Mouse (Mus musculus) stomach, postnatal 0 days (tissue): ENCODE results near the gene Mutyh.

Experiments
- CTCF ChIP-seq: IDR thresholded peaks from 2 replicates; pipeline ENCODE4 v1.5.1; 2016; ENCODE audit warnings: antibody characterized with exemption, low read depth, mild to moderate bottlenecking, moderate library complexity
- EP300 ChIP-seq: optimal IDR thresholded peaks from 2 replicates; pipeline ENCODE3; 2016; ENCODE audit warnings: antibody characterized with exemption

GRCm38 (mm10) chr4:116849901-116850300 is 42.4 kb downstream of the Mutyh start:
- TF ChIP-seq CTCF (no peak), EP300 (no peak)
